Mouse (Mus musculus): ENCODE measurements around the gene Memo1. TPM values are rescaled to one million over a fixed set of nuclear protein-coding genes. Genes with fewer than 3 reads are reported as not detected.
"Not testable (repeated sequence)": the region's sequence is repeated elsewhere in the genome, so short reads cannot be mapped to it uniquely, and the experiment has no call there.

The Memo1 gene
- polyA plus RNA-seq, 1 experiment from 2014 or later = 88.8 TPM

DNA sequence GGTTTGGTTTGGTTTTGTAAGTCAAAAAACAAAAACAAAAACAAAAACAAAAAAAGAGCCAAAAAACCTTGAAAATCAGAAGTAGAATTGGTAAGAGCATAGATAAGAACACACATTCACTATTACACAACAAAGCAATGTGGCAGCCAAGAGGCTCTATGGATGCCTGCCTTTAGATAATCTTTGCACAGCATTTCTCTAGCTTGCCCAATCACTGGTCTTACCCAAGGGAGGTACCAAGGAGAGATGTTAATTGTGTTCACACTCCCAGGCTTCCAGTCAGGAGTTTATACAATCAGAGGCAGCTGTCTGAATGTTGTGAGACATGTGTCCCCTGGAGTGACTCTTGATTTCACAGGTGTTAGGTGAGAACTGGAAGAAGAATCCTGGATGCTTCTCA lies 114.4 kb downstream of the Memo1 start:
- no peaks in the 10 kb centered on the region for H3K9me3 ChIP-seq (replicated peaks)
- no peak overlapping the region for H3K4me3 ChIP-seq (replicated peaks)
- H3K4me1 ChIP-seq (replicated peaks) = no peaks in the 10 kb centered on the region
- H3K27me3 ChIP-seq = no peaks in the 10 kb centered on the region
- H3K4me2 ChIP-seq = no peak overlapping the region
- no peak overlapping the region for H3K9ac ChIP-seq
- no peak overlapping the region for H3K27ac ChIP-seq (replicated peaks)
- ATAC-seq (ENCODE audit: insufficient read depth) = no peak
- H3K36me3 ChIP-seq (replicated peaks) = 0 out of 2 replicates have a peak, but pooled peaks cover 5% of the 10 kb centered on the region

GRCm38 (mm10) chr17:74179640-74180039 lies 115.7 kb downstream of the Memo1 start:
- 53% methylated on average over 2 of the region's 2 CpGs for WGBS (ENCODE audit: insufficient replicate concordance)
- not testable (repeated sequence) for H3K9me3 ChIP-seq (replicated peaks); ATAC-seq (ENCODE audit: insufficient read depth); H3K9ac ChIP-seq; H3K4me1 ChIP-seq (replicated peaks); H3K4me2 ChIP-seq; H3K36me3 ChIP-seq (replicated peaks); H3K27me3 ChIP-seq; H3K27ac ChIP-seq (replicated peaks); H3K4me3 ChIP-seq (replicated peaks)

GRCm38 (mm10) chr17:74173726-74174125 lies 121.6 kb downstream of the Memo1 start:
- no peak overlapping the region for H3K4me2 ChIP-seq
- H3K9me3 ChIP-seq (replicated peaks) = no peaks in the 10 kb centered on the region
- no peaks in the 10 kb centered on the region for H3K36me3 ChIP-seq (replicated peaks)
- H3K4me1 ChIP-seq (replicated peaks) = no peaks in the 10 kb centered on the region
- H3K9ac ChIP-seq = no peak overlapping the region
- no peak for ATAC-seq (ENCODE audit: insufficient read depth)
- H3K4me3 ChIP-seq (replicated peaks) = no peak overlapping the region
- H3K27ac ChIP-seq (replicated peaks) = no peak overlapping the region
- H3K27me3 ChIP-seq = no peaks in the 10 kb centered on the region

DNA sequence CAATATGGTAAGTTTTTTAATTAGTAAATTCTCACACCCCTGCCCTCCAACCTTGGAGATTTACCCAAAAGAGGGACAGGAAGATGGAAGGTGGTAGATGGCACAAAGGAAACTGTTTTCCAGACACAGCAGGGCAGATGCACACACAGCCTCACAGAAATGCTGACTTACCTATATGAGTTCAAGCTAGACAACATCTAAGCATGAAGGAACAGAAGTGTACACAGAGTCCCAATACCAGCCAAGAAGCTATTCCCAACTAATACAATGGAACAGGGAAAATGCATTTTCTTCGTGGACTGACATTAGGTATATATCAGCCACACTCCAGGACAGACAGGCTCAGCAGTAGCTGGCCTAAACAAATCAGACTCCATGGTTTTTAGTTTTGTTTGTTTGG lies 122.5 kb downstream of the Memo1 start:
- Histone ChIP-seq H3K4me3 (replicated peaks) (no peak overlapping the region), H3K27me3 (no peaks in the 10 kb centered on the region), H3K9me3 (replicated peaks) (no peaks in the 10 kb centered on the region), H3K27ac (replicated peaks) (no peak overlapping the region), H3K36me3 (replicated peaks) (no peaks in the 10 kb centered on the region), H3K9ac (no peak overlapping the region), H3K4me1 (replicated peaks) (no peaks in the 10 kb centered on the region), H3K4me2 (no peak overlapping the region)
- ATAC-seq (ENCODE audit: insufficient read depth) = no peak
- 67% methylated on average over 1 of the region's 1 CpGs for WGBS (ENCODE audit: insufficient replicate concordance)

GRCm38 (mm10) chr17:74159443-74159894 lies 135.9 kb downstream of the Memo1 start:
- Histone ChIP-seq H3K27me3 (no peaks in the 10 kb centered on the region), H3K4me2 (peak overlapping the region; percentile 77), H3K27ac (replicated peaks) (no peak overlapping the region), H3K9ac (no peak overlapping the region; the same call in 1 of the 2 replicates), H3K4me1 (replicated peaks) (peaks cover 5% of the 10 kb centered on the region), H3K9me3 (replicated peaks) (no peaks in the 10 kb centered on the region), H3K4me3 (replicated peaks) (peak overlapping the region; percentile 49), H3K36me3 (replicated peaks) (no peaks in the 10 kb centered on the region)
- ATAC-seq (ENCODE audit: insufficient read depth) = peak; percentile 95
- WGBS (ENCODE audit: insufficient replicate concordance) = under 1% methylated on average over 9 of the region's 9 CpGs

DNA sequence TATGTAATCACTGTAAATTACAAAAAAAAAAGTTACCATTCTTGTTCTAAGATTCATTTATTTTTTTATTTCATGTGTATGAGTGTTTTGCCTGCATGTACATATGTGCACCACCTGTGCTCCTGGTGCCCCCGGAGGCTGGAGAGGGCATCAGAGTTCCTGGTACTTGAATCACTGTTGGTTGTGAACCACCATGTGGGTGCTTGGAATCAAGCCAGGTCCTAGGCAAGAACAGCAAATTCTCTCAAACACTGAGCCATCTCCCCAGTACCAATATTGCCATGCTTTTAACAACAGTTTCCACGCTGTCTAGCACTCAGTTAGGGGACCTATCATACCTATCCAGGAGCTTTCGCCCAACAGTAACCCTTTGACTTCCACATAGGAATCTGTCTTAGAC lies 137.2 kb downstream of the Memo1 start:
- Histone ChIP-seq H3K36me3 (replicated peaks) (no peaks in the 10 kb centered on the region), H3K9ac (no peak overlapping the region), H3K27me3 (no peaks in the 10 kb centered on the region), H3K4me2 (no peak overlapping the region), H3K4me1 (replicated peaks) (peaks cover 5% of the 10 kb centered on the region), H3K4me3 (replicated peaks) (no peak overlapping the region), H3K9me3 (replicated peaks) (no peaks in the 10 kb centered on the region), H3K27ac (replicated peaks) (no peak overlapping the region)
- ATAC-seq (ENCODE audit: insufficient read depth) = no peak
- WGBS (ENCODE audit: insufficient replicate concordance) = 75% methylated on average over 3 of the region's 3 CpGs

Other genes with a start within 250 kb of the Memo1 start
- gene Srd5a2, start 247.6 kb downstream of the Memo1 start, polyA plus RNA-seq (2015; fragmentation: Nextera tagmentation; extraction: Ambion mirVana) = 0.05 TPM in 1 of 2 replicates, not detected in the other
- gene Dpy30, start 28.4 kb upstream of the Memo1 start, polyA plus RNA-seq (2015; fragmentation: Nextera tagmentation; extraction: Ambion mirVana) = 98.0 and 119 TPM in 2 replicates
- 5.2 and 5.3 TPM in 2 replicates for gene Spast, start 43.5 kb upstream of the Memo1 start, polyA plus RNA-seq (2015; fragmentation: Nextera tagmentation; extraction: Ambion mirVana)
- gene Slc30a6, start 100.1 kb upstream of the Memo1 start, polyA plus RNA-seq (2015; fragmentation: Nextera tagmentation; extraction: Ambion mirVana) = 16.4 and 17.6 TPM in 2 replicates
- gene Nlrc4, start 163.6 kb upstream of the Memo1 start, polyA plus RNA-seq (2015; fragmentation: Nextera tagmentation; extraction: Ambion mirVana) = 0.48 and 0.58 TPM in 2 replicates
- 67.7 and 74.2 TPM in 2 replicates for gene Yipf4, start 194.0 kb upstream of the Memo1 start, polyA plus RNA-seq (2015; fragmentation: Nextera tagmentation; extraction: Ambion mirVana)
- 25.3 and 26.1 TPM in 2 replicates for gene Birc6, start 232.8 kb upstream of the Memo1 start, polyA plus RNA-seq (2015; fragmentation: Nextera tagmentation; extraction: Ambion mirVana)

All from liver, embryonic 15.5 days (tissue).